Mouse (Mus musculus) heart, postnatal 0 days (tissue): ENCODE data around the gene Cd3e. TPM values are rescaled to one million over a fixed set of nuclear protein-coding genes. Genes with fewer than 3 reads are reported as not detected.

Experiments used
- ATAC-seq: fragments of 200-750 bp; cut with Nextera tagmentation; 2 replicates; pipeline ENCODE4 v1.8.0; 2017; ENCODE audit warnings: low read depth, moderate number of reproducible peaks, moderate library complexity; ENCODE audit not compliant: insufficient read depth
- DNase-seq: peaks from one replicate; pipeline ENCODE4 v3.0.0-alpha.2; 2016; ENCODE audit warnings: low spot score
- H3K27ac ChIP-seq: fragments of 300-500 bp; sonication (generic); 2 replicates; pipeline ENCODE4 v1.5.1; 2014; ENCODE audit warnings: low read depth, mild to moderate bottlenecking
- H3K27me3 ChIP-seq: fragments of 300-500 bp; sonication (generic); 2 replicates; pipeline ENCODE4 v1.6.1; 2014; ENCODE audit warnings: low read length, mixed read lengths; ENCODE audit not compliant: control insufficient read depth, insufficient read depth
- H3K36me3 ChIP-seq: fragments of 300-500 bp; sonication (generic); replicated peaks from 2 replicates; pipeline ENCODE4 v1.6.1; 2014; ENCODE audit warnings: low read length, mixed read lengths; ENCODE audit not compliant: control insufficient read depth, insufficient read depth
- H3K4me1 ChIP-seq: fragments of 300-500 bp; sonication (generic); 2 replicates; pipeline ENCODE4 v1.6.1; 2014; ENCODE audit warnings: antibody characterized with exemption; ENCODE audit not compliant: control insufficient read depth, insufficient read depth
- H3K4me2 ChIP-seq: fragments of 300-500 bp; sonication (generic); 2 replicates; pipeline ENCODE4 v1.6.1; 2014; ENCODE audit warnings: low read depth, mild to moderate bottlenecking, low read length, moderate library complexity
- H3K4me3 ChIP-seq: fragments of 300-500 bp; sonication (generic); 2 replicates; pipeline ENCODE4 v1.5.1; 2014; ENCODE audit warnings: low read depth, low read length
- H3K9ac ChIP-seq: fragments of 300-500 bp; sonication (generic); replicated peaks from 2 replicates; pipeline ENCODE4 v1.6.1; 2014; ENCODE audit warnings: low read depth, low read length, mixed read lengths
- H3K9me3 ChIP-seq: fragments of 300-500 bp; sonication (generic); replicated peaks from 2 replicates; pipeline ENCODE4 v1.6.1; 2016; ENCODE audit warnings: low read length; ENCODE audit not compliant: control insufficient read depth
- CTCF ChIP-seq: IDR thresholded peaks from 2 replicates; pipeline ENCODE4 v1.5.1; 2016; ENCODE audit warnings: antibody characterized with exemption, control low read depth, low read depth
- EP300 ChIP-seq: IDR thresholded peaks from 2 replicates; pipeline ENCODE4 v1.6.1; 2016; ENCODE audit warnings: antibody characterized with exemption, low read depth
- WGBS: fragments of 180-500 bp; shearing (Covaris S2); extraction: QIAGEN DNeasy Blood & Tissue Kit; methylation state at CpG from one replicate; pipeline ENCODE4 v1.1.7; 2014; 5-methylcytosine and 5-hydroxymethylcytosine counted together
- polyA plus RNA-seq: library from polyadenylated mRNA; unstranded; fragments of >200 nt; fragmentation: Nextera tagmentation; extraction: Ambion mirVana; gene quantifications from 2 replicates; pipeline ENCODE4 v1.2.1, GENCODE M21; 2015
- total RNA-seq: library from RNA; depleted of rRNA; stranded (reverse); fragments of >200 nt; gene quantifications from 2 replicates; pipeline ENCODE4 v1.2.3, GENCODE M21; 2014; ENCODE audit warnings: low replicate concordance

Gene Cd3e
- total and polyA plus RNA-seq, 2 experiments from 2014 or later, result 0.14 TPM; not detected in 1

- Histone ChIP-seq H3K36me3 (no peaks in the 10 kb centered on the region), H3K27ac (no peak overlapping the region), H3K27me3 (peaks cover 39% of the 10 kb centered on the region), H3K9ac (no peak overlapping the region), H3K4me2 (no peak overlapping the region), H3K9me3 (no peaks in the 10 kb centered on the region), H3K4me3 (no peak overlapping the region), H3K4me1 (no peaks in the 10 kb centered on the region)
- TF ChIP-seq EP300 (no peak), CTCF (peak; percentile 77)
- DNase-seq (no peak), ATAC-seq (no peak)
- WGBS, result 11% methylated on average over 4 of the region's 4 CpGs
These were observed 39.1 kb upstream of the Cd3e start for GRCm38 (mm10) chr9:45048511-45048910.

DNA sequence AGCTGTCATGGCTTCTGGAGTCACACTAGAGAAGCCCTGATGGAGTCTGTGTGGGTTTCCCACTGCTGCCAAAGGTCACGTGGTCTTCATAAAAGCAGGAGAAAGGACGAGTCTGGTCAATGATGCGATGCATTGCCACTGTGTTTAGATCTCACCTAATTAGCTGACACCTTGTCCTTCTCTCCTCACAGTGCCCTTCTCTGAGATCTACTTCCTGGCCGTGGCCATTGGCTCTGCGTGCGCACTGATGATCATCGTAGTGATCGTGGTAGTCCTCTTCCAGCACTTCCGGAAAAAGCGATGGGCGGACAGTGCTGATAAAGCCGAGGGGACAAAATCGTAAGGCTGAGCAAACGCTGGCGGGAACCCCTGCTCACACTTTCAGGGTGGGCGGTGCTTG is 37.5 kb upstream of the Cd3e start:
- Histone ChIP-seq H3K27ac (no peak overlapping the region), H3K4me1 (0 out of 2 replicates have a peak, but pooled peaks cover 4% of the 10 kb centered on the region), H3K4me3 (no peak overlapping the region), H3K9ac (no peak overlapping the region), H3K27me3 (peaks cover 41% of the 10 kb centered on the region), H3K9me3 (no peaks in the 10 kb centered on the region), H3K36me3 (no peaks in the 10 kb centered on the region), H3K4me2 (no peak overlapping the region)
- WGBS, result 79% methylated on average over 16 of the region's 16 CpGs
- DNase-seq (no peak), ATAC-seq (no peak)
- TF ChIP-seq EP300 (no peak), CTCF (no peak)

DNA sequence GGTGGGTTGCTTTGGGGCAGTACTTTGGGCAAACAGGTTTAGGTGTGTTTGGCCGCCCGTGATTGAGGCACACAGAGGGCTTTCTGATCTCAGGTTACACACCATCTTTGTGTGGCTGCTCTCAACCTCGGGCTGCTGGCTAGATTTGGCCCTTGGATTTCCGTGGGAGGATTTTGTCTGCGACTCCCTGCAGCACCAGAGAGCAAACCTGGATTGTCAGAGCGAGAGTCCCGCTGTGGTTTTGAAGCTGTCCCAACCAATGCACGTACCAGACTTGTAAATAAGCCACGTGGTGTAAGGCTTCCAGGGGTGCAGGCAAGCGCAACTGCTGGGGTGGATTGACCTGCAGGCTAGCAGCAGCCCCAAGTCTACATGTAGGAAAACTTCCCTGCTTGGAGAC is 33.5 kb upstream of the Cd3e start:
- no peak for TF ChIP-seq EP300
- no peak for TF ChIP-seq CTCF
- Histone ChIP-seq H3K27ac (no peak overlapping the region), H3K27me3 (peaks cover 58% of the 10 kb centered on the region), H3K4me3 (peak overlapping the region; percentile 14), H3K4me2 (peak overlapping the region; percentile 40; the same call in 1 of the 2 replicates), H3K9me3 (no peaks in the 10 kb centered on the region), H3K4me1 (0 out of 2 replicates have a peak, but pooled peaks cover 4% of the 10 kb centered on the region), H3K9ac (no peak overlapping the region), H3K36me3 (no peaks in the 10 kb centered on the region)
- ATAC-seq, result no peak
- no peak for DNase-seq
- 4% methylated on average over 10 of the region's 10 CpGs for WGBS

DNA sequence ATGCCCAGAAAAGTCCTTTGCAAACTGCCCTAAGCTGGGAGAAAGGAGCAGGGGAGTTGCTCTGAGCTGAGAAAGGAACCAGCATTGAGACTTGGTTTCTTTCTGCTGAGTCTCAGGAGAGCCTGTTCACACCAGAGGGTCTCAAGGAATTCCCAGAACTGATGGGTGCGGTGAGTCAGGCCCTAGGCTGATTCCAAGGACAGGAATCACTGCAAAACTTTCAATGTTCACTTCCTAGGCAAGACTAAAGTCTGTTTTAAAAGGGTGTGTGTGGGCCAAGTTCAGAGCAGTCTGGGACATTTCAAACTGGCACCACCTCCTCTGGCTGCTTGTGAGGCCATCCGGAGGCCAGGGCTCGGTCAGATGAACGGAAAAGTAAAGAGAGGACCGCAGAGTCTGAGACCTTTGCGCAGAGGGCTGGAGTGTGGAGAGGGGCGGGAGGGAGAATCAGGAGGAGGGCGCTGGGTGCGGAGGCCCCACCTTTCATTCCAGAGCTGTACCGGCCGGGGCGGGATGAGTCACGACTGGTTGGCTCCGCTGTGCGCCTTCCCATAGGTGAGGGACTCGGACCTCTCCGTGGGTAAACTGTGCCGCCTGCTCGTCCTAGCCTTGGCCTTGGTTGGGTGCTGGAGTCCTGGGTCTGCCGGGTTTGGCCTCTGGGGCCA is 32.8 kb upstream of the Cd3e start:
- no peak overlapping the region for H3K27ac ChIP-seq
- peak; percentile 62 for ATAC-seq

GRCm38 (mm10) chr9:45041131-45041838 is 31.9 kb upstream of the Cd3e start:
- Histone ChIP-seq H3K27me3 (peaks cover 58% of the 10 kb centered on the region), H3K36me3 (no peaks in the 10 kb centered on the region), H3K4me3 (peak overlapping the region; percentile 7; the same call in 1 of the 2 replicates), H3K27ac (no peak overlapping the region), H3K4me2 (peak overlapping the region; percentile 21; the same call in 1 of the 2 replicates), H3K9ac (no peak overlapping the region), H3K9me3 (no peaks in the 10 kb centered on the region), H3K4me1 (0 out of 2 replicates have a peak, but pooled peaks cover 4% of the 10 kb centered on the region)
- DNase-seq, result no peak
- no peak for ATAC-seq
- no peak for TF ChIP-seq CTCF
- TF ChIP-seq EP300, result no peak
- WGBS, result 31% methylated on average over 17 of the region's 17 CpGs

More for the DNA sequence above, 32.8 kb upstream of the Cd3e start:
- DNase-seq, result peak; percentile 32
- H3K36me3 ChIP-seq, result no peaks in the 10 kb centered on the region
- 0 out of 2 replicates have a peak, but pooled peaks cover 4% of the 10 kb centered on the region for H3K4me1 ChIP-seq
- H3K9ac ChIP-seq, result no peak overlapping the region; the same call in 1 of the 2 replicates
- TF ChIP-seq EP300, result no peak
- TF ChIP-seq CTCF, result no peak
- H3K4me3 ChIP-seq, result peak overlapping the region; percentile 14
- H3K27me3 ChIP-seq, result peaks cover 58% of the 10 kb centered on the region
- H3K9me3 ChIP-seq, result no peaks in the 10 kb centered on the region
- peak overlapping the region; percentile 40 for H3K4me2 ChIP-seq
- 2% methylated on average over 20 of the region's 20 CpGs for WGBS
